ENCODE assay signal across 34 mouse cellular contexts in the genomic region with DNA sequence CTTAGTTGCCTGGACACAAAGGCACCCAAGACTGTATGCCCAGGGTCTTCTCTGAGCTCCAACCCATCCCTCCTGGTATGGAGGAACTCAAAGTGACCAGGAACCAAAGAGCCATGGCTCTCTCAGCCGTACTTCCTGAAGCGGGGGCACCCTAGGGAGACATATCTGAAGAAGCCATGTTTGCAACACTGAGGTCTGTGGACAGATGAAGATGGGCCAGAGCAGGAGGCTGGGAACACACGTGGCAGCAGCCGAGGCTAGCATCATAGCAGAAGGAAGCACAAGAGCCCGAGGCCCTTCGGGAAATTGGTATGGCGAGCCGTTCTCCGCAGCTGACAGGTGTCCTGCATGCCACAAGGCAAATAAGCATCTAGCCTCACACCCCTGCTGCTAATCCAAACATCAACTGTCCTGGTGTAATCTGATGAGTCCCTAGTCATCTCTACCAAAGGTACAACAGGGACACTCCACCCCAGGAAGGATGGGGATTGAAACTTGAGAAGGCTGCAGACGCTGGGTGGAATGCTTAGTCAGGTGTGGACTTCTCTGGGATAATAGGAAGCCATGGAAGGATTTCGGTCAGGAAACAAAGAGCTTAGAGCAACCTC. TPM values are rescaled to one million over a fixed set of nuclear protein-coding genes. Genes with fewer than 3 reads are reported as not detected.
A peak's percentile ranks its signal among the peaks of the same experiment; 100 is the strongest.
DNase-seq lines count a peak whose midpoint lies in the region; ATAC-seq and TF ChIP-seq lines count a peak whose summit lies in the region.
"Had no signal": no experiment of that assay in that cellular context is flagged by ENCODE, and none has a peak within 500 bp of the region (broad histone marks: within the 10 kb centered on the region; RNA-seq: fewer than 3 reads in every experiment).

No protein-coding gene starts in this region.

- DNase-seq in forebrain, embryonic 10.5 days (ENCODE audit: extremely low spot score, low spot score) = no peak
- DNase-seq in forebrain, embryonic 14.5 days (ENCODE audit: low spot score) = no peak
- peak; percentile 82 for DNase-seq in midbrain, embryonic 11.5 days (ENCODE audit: low spot score, missing footprints)
- peak; percentile 68 for DNase-seq in ZHBTc4 (ENCODE audit: low read depth, low spot score)
- no peak for DNase-seq in adrenal gland, postnatal 10 days
- DNase-seq: adrenal gland, adult 2 months; cerebellum, adult 8-10 months; cerebellum, postnatal 25 days; embryo, embryonic 11 days; gastrocnemius, postnatal 25 days; kidney, adult 8-10 months; layer of hippocampus, adult 9-11 months; right cerebral cortex, adult 18-20 months; thymus, adult 18-20 months; thymus, postnatal 36 days had no signal

- no peak for TF ChIP-seq POLR2A in myocyte (IDR thresholded peaks at IDR 0.05; ENCODE audit: insufficient read length, low read depth)

- no peaks in the 10 kb centered on the region for H3K36me3 ChIP-seq in forebrain, embryonic 10.5 days (replicated peaks)
- H3K36me3 ChIP-seq in forebrain, embryonic 14.5 days (ENCODE audit: control insufficient read depth, insufficient read depth, low read length) = no peaks in the 10 kb centered on the region
- H3K36me3 ChIP-seq in midbrain, embryonic 11.5 days (ENCODE audit: control insufficient read depth, insufficient read depth, low read length) = no peaks in the 10 kb centered on the region
- H3K36me3 ChIP-seq in midbrain, embryonic 15.5 days (replicated peaks) = no peaks in the 10 kb centered on the region
- no peaks in the 10 kb centered on the region for H3K36me3 ChIP-seq in myocyte (ENCODE audit: control insufficient read depth, insufficient read depth)
- H3K36me3 ChIP-seq: embryonic facial prominence, embryonic 13.5 days; heart, embryonic 10.5 days; heart, embryonic 15.5 days; intestine, embryonic 15.5 days; limb, embryonic 13.5 days; lung, embryonic 15.5 days; midbrain, embryonic 12.5 days had no signal

- no peak overlapping the region for H3K9ac ChIP-seq in forebrain, embryonic 14.5 days (ENCODE audit: low read length)
- no peak overlapping the region for H3K9ac ChIP-seq in midbrain, embryonic 11.5 days (ENCODE audit: low read length)
- H3K9ac ChIP-seq in midbrain, embryonic 15.5 days = no peak overlapping the region
- H3K9ac ChIP-seq: embryonic facial prominence, embryonic 13.5 days; forebrain, embryonic 13.5 days; heart, embryonic 15.5 days; intestine, embryonic 15.5 days; limb, embryonic 13.5 days; lung, embryonic 15.5 days; midbrain, embryonic 12.5 days had no signal

- WGBS in forebrain, embryonic 10.5 days = 64% methylated on average over 11 of the region's 11 CpGs
- 74% methylated on average over 11 of the region's 11 CpGs for WGBS in forebrain, embryonic 14.5 days
- 65% methylated on average over 11 of the region's 11 CpGs for WGBS in midbrain, embryonic 11.5 days
- WGBS in midbrain, embryonic 15.5 days = 63% methylated on average over 11 of the region's 11 CpGs

- H3K9me3 ChIP-seq in forebrain, embryonic 10.5 days = no peaks in the 10 kb centered on the region
- no peaks in the 10 kb centered on the region for H3K9me3 ChIP-seq in forebrain, embryonic 14.5 days (replicated peaks; ENCODE audit: control insufficient read depth, low read length)
- H3K9me3 ChIP-seq in midbrain, embryonic 11.5 days (ENCODE audit: control insufficient read depth, low read length) = no peaks in the 10 kb centered on the region
- H3K9me3 ChIP-seq in midbrain, embryonic 15.5 days = no peaks in the 10 kb centered on the region
- H3K9me3 ChIP-seq: embryonic facial prominence, embryonic 13.5 days; forebrain, embryonic 13.5 days; heart, embryonic 10.5 days; heart, embryonic 15.5 days; intestine, embryonic 15.5 days; limb, embryonic 13.5 days; lung, embryonic 15.5 days; midbrain, embryonic 12.5 days had no signal

- H3K4me3 ChIP-seq in forebrain, embryonic 10.5 days = no peak overlapping the region
- no peak overlapping the region for H3K4me3 ChIP-seq in forebrain, embryonic 14.5 days (ENCODE audit: low read depth, low read length)
- no peak overlapping the region for H3K4me3 ChIP-seq in midbrain, embryonic 11.5 days (ENCODE audit: low read depth, low read length)
- H3K4me3 ChIP-seq in midbrain, embryonic 15.5 days = no peak overlapping the region
- no peak overlapping the region for H3K4me3 ChIP-seq in myocyte
- H3K4me3 ChIP-seq: embryonic facial prominence, embryonic 13.5 days; forebrain, embryonic 13.5 days; heart, embryonic 10.5 days; heart, embryonic 15.5 days; intestine, embryonic 15.5 days; limb, embryonic 13.5 days; lung, embryonic 15.5 days; midbrain, embryonic 12.5 days had no signal

- no peak for ATAC-seq in forebrain, embryonic 14.5 days
- no peak for ATAC-seq in midbrain, embryonic 11.5 days (ENCODE audit: low FRiP score)
- ATAC-seq in midbrain, embryonic 15.5 days (replicated peaks) = no peak
- ATAC-seq: activated CD4-positive, CD25-positive, alpha-beta regulatory T cell, adult 4 months; forebrain, embryonic 13.5 days; hindbrain, postnatal 0 days; intestine, embryonic 15.5 days had no signal

- no peaks in the 10 kb centered on the region for H3K79me2 ChIP-seq in myocyte (ENCODE audit: control insufficient read depth, insufficient read depth)

- no peak overlapping the region for H3ac ChIP-seq in myocyte (ENCODE audit: control insufficient read depth, insufficient read length)

- H3K4me2 ChIP-seq in forebrain, embryonic 14.5 days (ENCODE audit: low read length) = no peak overlapping the region
- no peak overlapping the region for H3K4me2 ChIP-seq in midbrain, embryonic 11.5 days
- no peak overlapping the region for H3K4me2 ChIP-seq in midbrain, embryonic 15.5 days
- peak overlapping the region; percentile 9 for H3K4me2 ChIP-seq in myocyte (ENCODE audit: low read depth)
- H3K4me2 ChIP-seq: embryonic facial prominence, embryonic 13.5 days; forebrain, embryonic 13.5 days; heart, embryonic 15.5 days; intestine, embryonic 15.5 days; limb, embryonic 13.5 days; liver, embryonic 11.5 days; lung, embryonic 15.5 days; midbrain, embryonic 12.5 days had no signal

- H3K4me1 ChIP-seq in forebrain, embryonic 10.5 days = peaks cover 19% of the 10 kb centered on the region
- no peaks in the 10 kb centered on the region for H3K4me1 ChIP-seq in forebrain, embryonic 14.5 days (ENCODE audit: control insufficient read depth, insufficient read depth, low read length)
- H3K4me1 ChIP-seq in midbrain, embryonic 11.5 days (ENCODE audit: control insufficient read depth, insufficient read depth, low read length) = no peaks in the 10 kb centered on the region
- no peaks in the 10 kb centered on the region for H3K4me1 ChIP-seq in midbrain, embryonic 15.5 days
- H3K4me1 ChIP-seq: heart, embryonic 15.5 days; intestine, embryonic 15.5 days; midbrain, embryonic 12.5 days had no signal

- no peaks in the 10 kb centered on the region for H3K27me3 ChIP-seq in forebrain, embryonic 10.5 days (ENCODE audit: poor library complexity, severe bottlenecking)
- H3K27me3 ChIP-seq in forebrain, embryonic 14.5 days (replicated peaks; ENCODE audit: control insufficient read depth, insufficient read depth, low read length) = no peaks in the 10 kb centered on the region
- no peaks in the 10 kb centered on the region for H3K27me3 ChIP-seq in midbrain, embryonic 11.5 days (ENCODE audit: control insufficient read depth, insufficient read depth, low read length)
- H3K27me3 ChIP-seq in midbrain, embryonic 15.5 days (replicated peaks) = no peaks in the 10 kb centered on the region
- H3K27me3 ChIP-seq in myocyte (ENCODE audit: control insufficient read depth, insufficient read depth, insufficient read length) = no peaks in the 10 kb centered on the region
- H3K27me3 ChIP-seq: embryonic facial prominence, embryonic 13.5 days; forebrain, embryonic 13.5 days; heart, embryonic 15.5 days; intestine, embryonic 15.5 days; limb, embryonic 13.5 days; lung, embryonic 15.5 days; midbrain, embryonic 12.5 days had no signal

- H3K27ac ChIP-seq in forebrain, embryonic 10.5 days = 0 out of 2 replicates have a peak overlapping the region, but pooled peaks have one; percentile 5
- no peak overlapping the region for H3K27ac ChIP-seq in forebrain, embryonic 14.5 days (ENCODE audit: low read depth, low read length)
- H3K27ac ChIP-seq in midbrain, embryonic 11.5 days (ENCODE audit: low read depth, low read length) = no peak overlapping the region
- H3K27ac ChIP-seq in midbrain, embryonic 15.5 days = no peak overlapping the region
- H3K27ac ChIP-seq: embryonic facial prominence, embryonic 13.5 days; forebrain, embryonic 13.5 days; heart, embryonic 10.5 days; heart, embryonic 15.5 days; hindbrain, postnatal 0 days; intestine, embryonic 15.5 days; limb, embryonic 13.5 days; lung, embryonic 15.5 days; midbrain, embryonic 12.5 days; stomach, postnatal 0 days had no signal

TF ChIP-seq in myocyte, 11 proteins besides CTCF, POLR2A, EP300 and RAD21 (continues in another document):
- TF ChIP-seq MAX (IDR thresholded peaks at IDR 0.05; ENCODE audit: low read depth) (no peak), REST (IDR thresholded peaks at IDR 0.05; ENCODE audit: insufficient read depth, insufficient read length) (no peak), SRF (IDR thresholded peaks at IDR 0.05; ENCODE audit: control insufficient read depth, insufficient read length, low read depth) (no peak), TCF3 (IDR thresholded peaks at IDR 0.05; ENCODE audit: insufficient read length, low read depth) (no peak), TCF12 (IDR thresholded peaks at IDR 0.05; ENCODE audit: insufficient read depth, poor library complexity, severe bottlenecking) (no peak), MYOD1 (IDR thresholded peaks at IDR 0.05; ENCODE audit: control insufficient read depth in 1 of 3, insufficient read length in 2 of 3, low read depth in 2 of 3) (peak in 2 of 3 experiments; percentile 52 to 80), POLR2AphosphoS2 (IDR thresholded peaks at IDR 0.05; ENCODE audit: insufficient read length, low read depth) (no peak)

RNA-seq across cellular contexts. Expression of gene Pgpep1l, which starts 24.7 kb away (rescaled TPM):
- 0.16 TPM in 1 of 2 replicates, not detected in the other for polyA plus RNA-seq in forebrain, embryonic 10.5 days (2016; fragmentation: Nextera tagmentation; extraction: Ambion mirVana)
- not detected in 2 replicates for polyA plus RNA-seq in forebrain, embryonic 14.5 days (2014; fragmentation: Nextera tagmentation; extraction: Ambion mirVana)
- not detected in 2 replicates for polyA plus RNA-seq in midbrain, embryonic 11.5 days (2014; fragmentation: Nextera tagmentation; extraction: Ambion mirVana)
- polyA plus RNA-seq in midbrain, embryonic 15.5 days (2015; fragmentation: Nextera tagmentation; extraction: Ambion mirVana) = not detected in 2 replicates
- polyA plus RNA-seq in myocyte (2012; fragmentation: generic; extraction: Trizol) = 0.22 TPM
- 1 to 10 TPM in 1 of 2 experiments, under 1 TPM in 1; 0.48 to 1.2 TPM for total RNA-seq in adrenal gland, postnatal 10 days (2021)
- total RNA-seq: adrenal gland, adult 2 months; heart, postnatal 25 days; megakaryocyte progenitor cell, adult 5-6 weeks; neutrophil, adult 5-6 weeks had no signal
- polyA plus RNA-seq: adrenal gland, adult 2 months; forebrain, embryonic 13.5 days; heart, embryonic 10.5 days; hindbrain, embryonic 11.5 days; hindbrain, postnatal 0 days; intestine, embryonic 15.5 days; limb, embryonic 13.5 days; liver, embryonic 11.5 days; liver, embryonic 16.5 days; lung, embryonic 15.5 days; midbrain, embryonic 12.5 days; stomach, postnatal 0 days had no signal

RNA-seq across cellular contexts. Expression of gene Fam169b, which starts 34.3 kb away (rescaled TPM):
- 0.12 and 0.38 TPM in 2 replicates for polyA plus RNA-seq in forebrain, embryonic 10.5 days (2016; fragmentation: Nextera tagmentation; extraction: Ambion mirVana)
- 0.10 and 0.11 TPM in 2 replicates for polyA plus RNA-seq in forebrain, embryonic 14.5 days (2014; fragmentation: Nextera tagmentation; extraction: Ambion mirVana)
- 0.18 TPM in 1 of 2 replicates, not detected in the other for polyA plus RNA-seq in midbrain, embryonic 11.5 days (2014; fragmentation: Nextera tagmentation; extraction: Ambion mirVana)
- 0.15 TPM in 1 of 2 replicates, not detected in the other for polyA plus RNA-seq in midbrain, embryonic 15.5 days (2015; fragmentation: Nextera tagmentation; extraction: Ambion mirVana)
- 0.79 TPM for polyA plus RNA-seq in myocyte (2012; fragmentation: generic; extraction: Trizol)
- total RNA-seq in adrenal gland, postnatal 10 days (2021) = 1 to 10 TPM; 1.9 to 2.0 TPM
- total RNA-seq: adrenal gland, adult 2 months had no signal
- polyA plus RNA-seq: forebrain, embryonic 13.5 days had no signal

Comparison
In these comparisons a context has a peak if more than half of its experiments do, and no peak if none do; other contexts are left out.
1. DNase-seq: peak in midbrain, embryonic 11.5 days (single experiment) and ZHBTc4 (single experiment); none in forebrain, embryonic 10.5 days (single experiment), forebrain, embryonic 14.5 days (single experiment) and adrenal gland, postnatal 10 days (single experiment).